Mouse (Mus musculus) intestine, embryonic 16.5 days (tissue): ENCODE results near the gene Atrnl1. TPM values are rescaled to one million over a fixed set of nuclear protein-coding genes. Genes with fewer than 3 reads are reported as not detected.

ENCODE experiments used
- microRNA-seq: library from miRNA; unstranded; fragments of <30 nt; microRNA quantifications from one replicate; pipeline ENCODE4, GENCODE M21; 2016
- polyA plus RNA-seq: library from polyadenylated mRNA; unstranded; fragments of >200 nt; fragmentation: Nextera tagmentation; extraction: Ambion mirVana; gene quantifications from 2 replicates; pipeline ENCODE4 v1.2.1, GENCODE M21; 2015

Gene Atrnl1
- polyA plus RNA-seq, 1 experiment from 2014 or later = 2.8 TPM

Small RNA genes lying within 50 kb of the gene (microRNA-seq; reads per million reads assigned to microRNA genes)
- gene Mir5623 = 1.6 reads per million

Other genes with a start within 250 kb of the Atrnl1 start
- 16.4 and 19.8 TPM in 2 replicates for gene Trub1, start 158.1 kb upstream of the Atrnl1 start, polyA plus RNA-seq